Mouse (Mus musculus): ENCODE measurements around the gene Gabrb2. TPM values are rescaled to one million over a fixed set of nuclear protein-coding genes. Genes with fewer than 3 reads are reported as not detected.

Gene Gabrb2
- total RNA-seq (2021), result 100 to 1,000 TPM; 145 to 156 TPM
- long read RNA-seq, experiment 1, transcript Gabrb2-201 (10 exons, 3,989 nt), result major isoform, 12 of 43 reads
- long read RNA-seq, experiment 1, partial matches to known transcripts, result 17 of 43 reads
- long read RNA-seq, experiment 1, other reads (novel, unspliced or antisense), result 14 of 43 reads
- long read RNA-seq, experiment 2, transcript Gabrb2-201 (10 exons, 3,989 nt), result major isoform, 12 of 58 reads
- long read RNA-seq, experiment 2, partial matches to known transcripts, result 42 of 58 reads
- long read RNA-seq, experiment 2, other reads (novel, unspliced or antisense), result 4 of 58 reads

DNA sequence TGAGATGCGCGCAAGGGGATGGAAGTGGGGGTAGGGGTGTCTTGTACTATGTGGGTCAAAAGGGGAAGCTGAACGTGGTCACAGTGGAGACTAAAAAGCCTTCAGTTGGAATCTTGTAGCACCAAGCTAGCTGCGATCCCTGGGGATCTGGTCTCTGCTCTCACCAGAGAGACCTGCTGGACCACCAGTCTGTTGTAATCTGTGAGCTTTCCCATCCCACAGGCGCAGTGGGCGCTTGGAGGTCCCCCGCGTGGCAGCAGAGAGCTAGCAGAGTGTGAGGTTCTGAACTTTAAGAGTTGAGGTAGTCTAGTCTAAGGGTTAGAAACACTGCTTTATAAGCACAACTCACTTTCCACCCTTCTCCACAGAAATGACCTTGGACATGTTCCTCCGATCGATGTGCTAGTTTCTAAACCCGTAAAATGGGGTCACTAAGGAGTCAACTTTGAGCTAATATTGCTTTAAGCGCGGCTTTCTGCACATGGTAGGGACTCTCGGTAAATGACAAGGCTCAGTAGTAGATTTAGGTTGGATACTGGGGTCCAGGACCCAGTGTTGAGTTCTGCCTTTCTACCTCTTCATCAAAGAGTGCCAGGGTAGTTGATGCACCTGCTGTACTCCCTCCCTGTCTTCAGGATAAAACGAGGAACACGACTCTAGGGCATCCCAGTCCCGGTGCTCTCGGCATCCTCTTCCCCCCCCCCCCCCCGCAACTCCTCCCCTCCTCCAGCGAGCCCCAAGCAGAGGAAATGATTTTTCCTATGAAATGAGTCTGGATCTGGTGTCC, at the start of gene Gabrb2:
Gene Gabrb2, plus strand, starts transcription at position 762 of the 787 bp plus-strand sequence.
- TF ChIP-seq CTCF (conservative IDR thresholded peaks at IDR 0.05), result peak; percentile 27; the same call in 1 of the 2 replicates
- DNase-seq (ENCODE audit: low spot score in 2 of 2), result no peak
- H3K27ac ChIP-seq, result peak within 1 kb of the TSS; percentile 99
- H3K4me3 ChIP-seq, result peak within 1 kb of the TSS; percentile 77

DNA sequence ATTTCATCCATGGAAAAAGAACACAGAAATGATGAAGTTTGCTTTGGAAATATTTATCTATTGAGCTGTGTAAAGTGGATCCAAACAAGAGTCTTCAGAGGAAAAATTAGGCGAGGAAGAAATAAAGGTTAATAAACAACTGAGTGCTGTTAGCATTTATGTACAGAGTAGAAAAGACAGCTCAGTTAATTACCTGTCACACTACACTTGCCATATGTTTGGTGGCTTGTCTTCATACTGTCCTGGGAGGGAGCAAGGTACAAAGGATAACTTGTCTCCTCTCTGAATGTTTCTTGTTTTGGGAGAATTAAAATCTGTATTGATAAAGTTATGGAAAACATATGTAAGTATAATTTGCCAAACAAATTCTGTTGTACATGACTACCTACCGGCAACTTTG, 40.6 kb upstream of the Gabrb2 start:
- no peak overlapping the region for H3K27ac ChIP-seq
- no peak for DNase-seq (ENCODE audit: low spot score in 2 of 2)
- no peak overlapping the region for H3K4me3 ChIP-seq
- TF ChIP-seq CTCF (conservative IDR thresholded peaks at IDR 0.05), result no peak

DNA sequence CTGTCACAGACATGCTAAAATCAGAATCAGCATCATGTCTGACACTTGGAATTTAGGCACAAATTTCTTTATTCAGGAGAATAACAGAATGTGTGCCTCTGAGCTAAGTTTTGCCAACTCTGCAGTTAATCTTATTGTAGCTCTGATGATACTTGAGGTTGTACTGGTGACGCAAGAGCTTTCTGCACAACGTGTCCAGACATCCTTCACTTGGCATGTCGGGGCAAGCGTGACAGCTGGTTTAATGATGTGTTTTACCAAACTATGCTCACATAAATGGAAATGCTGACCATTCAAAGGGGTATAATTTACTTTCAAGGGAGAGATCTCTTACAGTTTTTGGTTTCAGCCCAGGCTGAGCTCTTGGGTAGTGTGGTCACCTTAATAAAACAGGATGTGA, 33.1 kb upstream of the Gabrb2 start:
- no peak for TF ChIP-seq CTCF (conservative IDR thresholded peaks at IDR 0.05)
- no peak overlapping the region for H3K27ac ChIP-seq

DNA sequence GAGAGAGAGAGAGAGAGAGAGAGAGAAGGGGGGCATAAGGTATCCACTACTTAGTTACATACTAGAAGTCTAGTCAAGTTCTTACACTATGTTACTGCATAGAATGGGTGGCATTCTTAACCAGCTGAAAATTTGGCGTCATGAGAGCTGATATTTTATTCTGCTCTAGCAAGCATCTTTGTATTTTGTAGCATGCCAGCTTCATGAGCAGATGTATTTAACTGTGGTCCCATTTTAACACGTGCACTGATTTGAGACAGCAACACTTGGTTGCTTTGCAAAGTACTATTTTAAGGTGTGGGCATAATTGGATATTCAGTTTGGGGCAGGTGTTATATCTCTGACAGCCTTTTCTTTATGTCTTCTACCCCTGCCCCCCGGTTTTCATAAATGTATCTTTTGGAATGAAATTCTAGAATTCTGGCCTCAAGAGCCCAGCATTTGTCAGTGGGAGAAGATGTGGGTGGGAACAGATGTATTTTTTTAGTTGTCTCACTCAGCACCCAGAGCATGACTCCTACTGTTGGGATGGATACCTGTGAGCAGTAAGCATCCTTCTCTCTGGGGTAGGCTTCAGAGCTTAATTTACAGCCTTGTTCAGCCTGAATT, 28.8 kb upstream of the Gabrb2 start:
- TF ChIP-seq CTCF (conservative IDR thresholded peaks at IDR 0.05), result no peak
- DNase-seq (ENCODE audit: low spot score in 2 of 2), result peak; percentile 36 to 71
- H3K4me3 ChIP-seq, result no peak overlapping the region
- peak overlapping the region; percentile 85 for H3K27ac ChIP-seq

More for the DNA sequence above, 33.1 kb upstream of the Gabrb2 start:
- H3K4me3 ChIP-seq, result no peak overlapping the region
- DNase-seq (ENCODE audit: low spot score in 2 of 2), result no peak

DNA sequence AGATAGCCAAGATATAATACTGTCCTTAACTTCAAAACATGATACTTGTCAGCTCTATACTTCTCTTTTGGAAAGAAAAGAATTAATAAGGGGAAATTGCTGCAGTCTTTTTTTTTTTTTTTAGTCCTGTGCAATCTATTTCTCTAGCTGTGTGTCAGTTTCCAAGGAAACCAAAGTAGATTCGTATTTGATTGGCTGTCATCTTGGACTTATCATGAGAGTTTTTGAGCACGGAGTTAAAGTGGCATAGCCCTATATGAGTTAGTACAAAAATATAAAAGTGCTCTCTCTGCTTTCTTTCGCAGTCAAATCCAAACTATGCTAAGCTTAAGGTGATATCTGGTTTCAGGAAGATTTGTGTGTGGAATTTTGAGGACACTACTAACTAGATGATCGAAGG, 26.1 kb upstream of the Gabrb2 start:
- Histone ChIP-seq H3K4me3 (no peak overlapping the region), H3K27ac (peak overlapping the region; percentile 85)
- DNase-seq (ENCODE audit: low spot score in 2 of 2), result peak in 1 of 2 experiments; percentile 14
- no peak for TF ChIP-seq CTCF (conservative IDR thresholded peaks at IDR 0.05)

DNA sequence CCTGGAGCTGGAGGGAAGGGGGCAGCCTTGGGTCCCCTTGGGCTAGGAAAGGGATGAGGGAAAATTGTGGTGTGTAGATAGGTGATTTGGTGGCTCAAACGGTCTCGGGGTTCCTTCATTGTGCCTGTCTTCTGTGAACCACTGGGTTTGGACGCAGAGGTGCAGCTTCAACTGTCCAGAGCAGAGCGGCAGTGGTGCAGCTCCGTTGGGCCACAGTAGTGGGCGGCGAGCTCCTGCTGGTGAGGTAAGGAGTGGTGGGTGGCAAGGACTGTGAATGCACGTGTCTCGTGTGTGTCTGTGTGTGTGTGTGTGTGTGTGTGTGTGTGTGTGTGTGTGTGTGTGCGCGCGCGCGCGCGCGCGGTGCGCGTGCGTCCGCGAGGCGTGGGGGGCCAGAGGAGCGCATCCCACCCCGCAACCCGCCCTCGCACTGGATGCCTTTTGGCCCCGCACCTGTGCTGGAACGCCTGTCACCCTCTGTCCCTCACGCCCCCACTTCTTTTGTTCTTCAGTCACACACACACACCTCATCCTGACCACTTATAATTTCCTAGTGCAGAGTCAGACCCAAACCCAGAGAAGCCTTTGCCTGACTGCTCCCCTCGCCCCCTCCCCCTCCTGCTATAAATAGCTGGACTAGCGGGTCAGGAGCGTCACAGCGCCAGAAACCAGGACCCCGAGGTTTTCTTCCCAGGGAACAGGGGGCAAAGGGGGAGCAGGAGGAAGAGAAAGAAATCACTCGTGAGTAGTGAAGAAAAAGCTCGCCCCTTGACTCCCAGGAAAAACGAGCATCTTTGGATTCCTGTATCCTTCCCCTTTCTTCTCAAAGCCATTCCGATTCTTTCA, 455 bp downstream of the Gabrb2 start:
- Histone ChIP-seq H3K27ac (peak overlapping the region; percentile 99), H3K4me3 (peak overlapping the region; percentile 77)
- peak; percentile 51 to 63 for DNase-seq (ENCODE audit: low spot score in 2 of 2)
- no peak for TF ChIP-seq CTCF (conservative IDR thresholded peaks at IDR 0.05)

DNA sequence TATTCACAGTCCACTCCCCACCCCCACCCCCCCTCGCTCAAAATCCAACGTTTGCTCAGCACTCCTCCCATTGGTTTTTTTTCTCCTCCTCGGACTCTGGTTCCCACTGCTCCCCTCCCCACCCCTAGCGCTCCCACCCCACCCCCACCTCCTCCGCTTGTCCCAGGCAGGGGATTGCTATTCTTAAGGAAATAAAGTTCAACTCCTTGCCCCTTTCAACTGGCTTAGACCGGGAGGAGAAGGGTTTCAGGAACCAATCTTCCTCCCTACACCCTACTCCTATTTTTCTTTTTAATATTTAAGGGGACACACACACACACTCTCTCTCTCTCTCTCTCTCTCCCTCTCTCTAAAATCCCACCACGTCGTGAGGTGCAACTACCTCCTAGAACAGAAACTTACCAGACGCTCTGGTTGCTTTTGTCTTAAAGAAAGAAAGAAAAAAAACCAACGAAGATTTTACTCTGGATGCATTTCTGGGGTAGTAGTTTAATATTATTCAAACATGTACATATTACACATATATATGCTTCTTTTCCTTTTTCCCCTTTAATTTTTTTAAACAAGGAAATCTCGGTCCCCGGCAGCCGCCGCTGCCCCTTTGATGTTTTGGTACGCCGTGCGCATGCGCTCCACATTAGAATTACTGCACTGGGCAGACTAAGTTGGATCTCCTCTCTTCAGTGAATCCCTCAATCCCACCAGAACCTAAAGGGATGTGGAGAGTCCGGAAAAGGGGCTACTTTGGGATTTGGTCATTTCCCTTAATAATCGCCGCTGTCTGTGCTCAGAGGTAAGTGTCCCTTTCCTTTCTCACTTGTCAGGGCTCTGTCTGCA, 1.3 kb downstream of the Gabrb2 start:
- no peak for TF ChIP-seq CTCF (conservative IDR thresholded peaks at IDR 0.05)
- peak; percentile 69 to 73 for DNase-seq (ENCODE audit: low spot score in 2 of 2)
- Histone ChIP-seq H3K4me3 (peak overlapping the region; percentile 77), H3K27ac (peak overlapping the region; percentile 99)

DNA sequence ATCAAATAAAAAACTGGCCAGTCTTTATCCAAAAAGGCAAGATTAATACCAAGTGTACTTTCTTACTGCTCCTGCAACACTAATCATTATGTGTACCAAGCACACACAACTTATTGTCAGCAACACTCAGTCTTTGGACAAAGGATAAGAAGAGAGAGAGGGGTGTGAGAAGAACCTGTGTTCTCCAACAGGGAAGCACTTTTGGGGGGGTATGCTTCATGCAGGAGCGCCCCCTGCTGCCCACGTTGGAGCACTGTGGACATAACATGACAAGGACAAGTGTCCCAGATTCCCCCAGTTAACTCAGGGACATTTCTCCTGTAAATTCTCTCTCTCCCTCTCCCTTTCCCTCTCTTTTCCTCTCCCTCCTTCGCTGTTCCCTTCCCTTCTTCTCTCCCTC, 3.7 kb downstream of the Gabrb2 start:
- Histone ChIP-seq H3K4me3 (peak overlapping the region; percentile 77), H3K27ac (no peak overlapping the region)
- TF ChIP-seq CTCF (conservative IDR thresholded peaks at IDR 0.05), result peak; percentile 89
- peak; percentile 51 to 71 for DNase-seq (ENCODE audit: low spot score in 2 of 2)

DNA sequence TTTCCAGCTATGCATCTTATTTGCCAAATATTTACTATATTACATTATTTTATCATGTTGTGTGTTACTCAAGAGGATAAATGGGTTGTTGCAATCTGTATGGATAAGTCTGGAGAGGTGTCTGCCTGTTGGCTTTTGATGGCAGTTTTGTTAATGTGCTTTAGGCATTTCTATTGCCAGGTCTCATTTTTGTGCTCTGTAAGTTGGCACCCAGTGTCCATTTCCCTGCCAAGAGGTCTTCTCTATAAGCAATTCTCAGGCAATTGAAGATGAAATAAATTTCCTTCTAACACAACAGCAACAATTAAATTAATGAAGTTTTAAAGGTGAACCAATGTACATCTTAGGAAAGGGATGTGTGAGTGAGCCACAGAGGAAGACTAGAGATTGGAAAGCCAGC, 11.9 kb downstream of the Gabrb2 start:
- no peak for DNase-seq (ENCODE audit: low spot score in 2 of 2)
- H3K27ac ChIP-seq, result no peak overlapping the region
- TF ChIP-seq CTCF (conservative IDR thresholded peaks at IDR 0.05), result no peak
- H3K4me3 ChIP-seq, result no peak overlapping the region

DNA sequence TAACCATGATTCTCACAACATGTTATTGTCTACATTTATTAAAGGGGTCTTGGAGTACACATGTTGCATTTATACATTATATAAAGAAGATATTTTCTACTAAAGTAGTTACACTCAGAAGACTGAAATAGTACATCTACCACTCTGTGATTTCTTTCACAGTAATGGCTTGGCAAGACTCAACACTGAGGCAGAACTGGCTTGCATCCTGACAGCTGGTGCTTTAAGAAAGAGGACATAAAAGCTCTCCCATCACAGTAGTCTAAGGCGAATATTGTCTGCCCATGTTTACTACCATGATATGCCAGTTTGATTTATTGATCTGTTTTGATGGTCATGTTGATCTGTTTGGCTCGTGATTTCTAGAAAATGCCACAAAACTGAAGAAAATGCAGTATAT, 19.4 kb downstream of the Gabrb2 start:
- DNase-seq (ENCODE audit: low spot score in 2 of 2), result no peak
- TF ChIP-seq CTCF (conservative IDR thresholded peaks at IDR 0.05), result no peak
- no peak overlapping the region for H3K27ac ChIP-seq
- H3K4me3 ChIP-seq, result no peak overlapping the region

DNA sequence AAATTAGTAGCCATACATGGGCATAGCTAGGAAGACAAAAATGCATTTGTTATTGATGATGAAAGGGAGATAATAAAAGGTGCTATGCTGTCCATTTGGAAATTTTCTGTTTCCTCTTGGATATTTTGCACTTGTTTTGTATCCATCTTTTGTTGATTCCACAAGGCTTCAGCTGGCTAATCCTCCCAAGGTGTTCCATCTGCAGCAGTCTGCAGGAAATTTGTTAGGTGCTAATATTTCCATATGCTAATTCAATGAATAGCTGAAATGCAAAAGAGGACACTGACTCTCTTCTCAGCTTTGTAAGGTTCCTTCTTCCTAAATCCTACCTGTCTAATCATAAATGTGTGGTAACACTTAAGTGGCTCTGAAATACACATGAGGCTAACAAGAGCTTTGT, 24.1 kb downstream of the Gabrb2 start:
- no peak for DNase-seq (ENCODE audit: low spot score in 2 of 2)
- no peak for TF ChIP-seq CTCF (conservative IDR thresholded peaks at IDR 0.05)
- Histone ChIP-seq H3K4me3 (no peak overlapping the region), H3K27ac (no peak overlapping the region)

DNA sequence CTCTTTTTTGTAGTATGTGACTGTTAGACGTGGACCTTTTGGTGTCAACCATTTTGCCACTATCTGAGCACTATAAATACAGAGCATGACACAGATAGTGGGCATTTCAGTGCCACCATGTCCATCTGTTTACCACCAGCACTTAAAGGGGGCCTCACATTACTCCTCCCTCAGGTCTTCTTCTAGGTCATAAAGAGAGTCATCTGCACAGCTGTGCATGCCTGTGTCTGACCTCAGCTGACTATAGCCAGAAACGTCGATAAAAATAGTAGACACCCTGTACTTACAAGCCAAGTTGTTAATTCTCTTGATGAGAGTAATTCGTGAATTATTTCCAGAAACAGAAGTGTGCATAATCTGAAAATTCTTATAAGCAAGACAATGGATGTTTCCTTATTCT, 29.4 kb downstream of the Gabrb2 start:
- no peak for DNase-seq (ENCODE audit: low spot score in 2 of 2)
- H3K27ac ChIP-seq, result no peak overlapping the region
- H3K4me3 ChIP-seq, result no peak overlapping the region
- no peak for TF ChIP-seq CTCF (conservative IDR thresholded peaks at IDR 0.05)

All from layer of hippocampus, adult 2 months (tissue).